Mouse (Mus musculus) intestine, embryonic 14.5 days (tissue): Measurements from ENCODE around the gene Rsph1. TPM values are rescaled to one million over a fixed set of nuclear protein-coding genes. Genes with fewer than 3 reads are reported as not detected.
A peak's percentile ranks its signal among the peaks of the same experiment; 100 is the strongest.

Source experiments
- ATAC-seq: fragments of 200-750 bp; cut with Nextera tagmentation; replicated peaks from 2 replicates; pipeline ENCODE4 v1.8.0; 2017; ENCODE audit warnings: low read depth, moderate number of reproducible peaks, moderate TSS enrichment, moderate library complexity; ENCODE audit not compliant: low FRiP score, low TSS enrichment
- DNase-seq: peaks from one replicate; pipeline ENCODE4 v3.0.0-alpha.2; 2018; ENCODE audit warnings: low spot score
- H3K27ac ChIP-seq: fragments of 300-500 bp; sonication (generic); 2 replicates; pipeline ENCODE4 v1.5.1; 2014; ENCODE audit warnings: low read depth, mild to moderate bottlenecking, control low read depth
- H3K27me3 ChIP-seq: fragments of 300-500 bp; sonication (generic); replicated peaks from 2 replicates; pipeline ENCODE4 v1.6.1; 2014; ENCODE audit warnings: low read length, control low read depth; ENCODE audit not compliant: control insufficient read depth, insufficient read depth
- H3K36me3 ChIP-seq: fragments of 300-500 bp; sonication (generic); 2 replicates; pipeline ENCODE4 v1.6.1; 2014; ENCODE audit warnings: low read length, control low read depth; ENCODE audit not compliant: control insufficient read depth, insufficient read depth
- H3K4me1 ChIP-seq: fragments of 300-500 bp; sonication (generic); replicated peaks from 2 replicates; pipeline ENCODE4 v1.6.1; 2014; ENCODE audit warnings: low read length, control low read depth, mixed read lengths; ENCODE audit not compliant: control insufficient read depth, insufficient read depth
- H3K4me2 ChIP-seq: fragments of 300-500 bp; sonication (generic); 2 replicates; pipeline ENCODE4 v1.6.1; 2014; ENCODE audit warnings: low read length
- H3K4me3 ChIP-seq: fragments of 300-500 bp; sonication (generic); 2 replicates; pipeline ENCODE4 v1.5.1; 2014; ENCODE audit warnings: low read depth, low read length, control low read depth, mixed read lengths
- H3K9ac ChIP-seq: fragments of 300-500 bp; sonication (generic); 2 replicates; pipeline ENCODE4 v1.6.1; 2014; ENCODE audit warnings: mild to moderate bottlenecking, low read length
- H3K9me3 ChIP-seq: fragments of 300-500 bp; sonication (generic); 2 replicates; pipeline ENCODE4 v1.6.1; 2016; ENCODE audit warnings: low read length, control low read depth; ENCODE audit not compliant: control insufficient read depth
- WGBS: fragments of 180-500 bp; shearing (Covaris S2); extraction: QIAGEN DNeasy Blood & Tissue Kit; methylation state at CpG from one replicate; pipeline ENCODE4 v1.1.7; 2014; 5-methylcytosine and 5-hydroxymethylcytosine counted together
- polyA plus RNA-seq: library from polyadenylated mRNA; unstranded; fragments of >200 nt; fragmentation: Nextera tagmentation; extraction: Ambion mirVana; gene quantifications from 2 replicates; pipeline ENCODE4 v1.2.1, GENCODE M21; 2014

Gene Rsph1
- polyA plus RNA-seq, 1 experiment from 2014 or later = 0.80 TPM

- DNase-seq = no peak
- Histone ChIP-seq H3K27me3 (no peaks in the 10 kb centered on the region), H3K27ac (no peak within 1 kb of the TSS), H3K9me3 (no peaks in the 10 kb centered on the region), H3K4me1 (no peaks in the 10 kb centered on the region; the same call in 1 of the 2 replicates), H3K4me2 (no peak within 1 kb of the TSS), H3K9ac (no peak within 1 kb of the TSS), H3K36me3 (no peaks in the 10 kb centered on the region), H3K4me3 (no peak within 1 kb of the TSS)
- no peak for ATAC-seq
- WGBS = 100% methylated on average over 1 of the region's 1 CpGs
Measured at GRCm38 (mm10) chr17:31286492-31286891, 9.3 kb upstream of the Rsph1 start, which contains the start of gene Slc37a1. Gene Slc37a1, plus strand, starts transcription at chr17:31286792.

DNA sequence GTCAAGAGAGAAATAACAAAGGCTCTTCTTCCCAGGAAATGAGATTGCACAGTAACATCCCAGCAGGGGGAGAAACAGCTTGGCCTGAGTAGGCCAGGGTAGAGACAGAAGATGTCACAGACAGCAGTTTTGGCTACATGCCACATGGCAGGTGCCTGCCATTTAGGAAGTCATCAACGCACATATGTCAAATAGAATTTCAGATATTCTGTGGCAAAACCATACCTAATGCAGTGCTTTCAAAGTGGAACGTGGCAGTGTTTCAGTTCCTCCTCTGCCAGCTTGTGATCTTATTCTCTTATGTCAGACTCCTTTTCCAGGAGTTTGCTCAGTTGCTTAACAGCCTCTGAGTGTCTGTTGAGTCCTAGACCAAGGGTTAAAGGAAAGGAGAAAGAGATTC, 8.7 kb upstream of the Rsph1 start:
- no peaks in the 10 kb centered on the region for H3K9me3 ChIP-seq
- no peak for DNase-seq
- H3K4me3 ChIP-seq = no peak overlapping the region
- no peaks in the 10 kb centered on the region; the same call in 1 of the 2 replicates for H3K4me1 ChIP-seq
- H3K27me3 ChIP-seq = no peaks in the 10 kb centered on the region
- no peak for ATAC-seq
- WGBS = 77% methylated on average over 2 of the region's 2 CpGs
- no peak overlapping the region for H3K27ac ChIP-seq
- H3K9ac ChIP-seq = no peak overlapping the region
- no peaks in the 10 kb centered on the region for H3K36me3 ChIP-seq
- no peak overlapping the region for H3K4me2 ChIP-seq

GRCm38 (mm10) chr17:31282687-31283053, 5.5 kb upstream of the Rsph1 start:
- H3K9ac ChIP-seq = no peak overlapping the region
- H3K27ac ChIP-seq = no peak overlapping the region
- DNase-seq (no peak), ATAC-seq (no peak)
- no peak overlapping the region for H3K4me2 ChIP-seq
- H3K4me3 ChIP-seq = no peak overlapping the region
- H3K9me3 ChIP-seq = no peaks in the 10 kb centered on the region
- WGBS = 35% methylated on average over 7 of the region's 7 CpGs
- no peaks in the 10 kb centered on the region for H3K27me3 ChIP-seq
- no peaks in the 10 kb centered on the region for H3K36me3 ChIP-seq
- H3K4me1 ChIP-seq = no peaks in the 10 kb centered on the region; the same call in 1 of the 2 replicates

DNA sequence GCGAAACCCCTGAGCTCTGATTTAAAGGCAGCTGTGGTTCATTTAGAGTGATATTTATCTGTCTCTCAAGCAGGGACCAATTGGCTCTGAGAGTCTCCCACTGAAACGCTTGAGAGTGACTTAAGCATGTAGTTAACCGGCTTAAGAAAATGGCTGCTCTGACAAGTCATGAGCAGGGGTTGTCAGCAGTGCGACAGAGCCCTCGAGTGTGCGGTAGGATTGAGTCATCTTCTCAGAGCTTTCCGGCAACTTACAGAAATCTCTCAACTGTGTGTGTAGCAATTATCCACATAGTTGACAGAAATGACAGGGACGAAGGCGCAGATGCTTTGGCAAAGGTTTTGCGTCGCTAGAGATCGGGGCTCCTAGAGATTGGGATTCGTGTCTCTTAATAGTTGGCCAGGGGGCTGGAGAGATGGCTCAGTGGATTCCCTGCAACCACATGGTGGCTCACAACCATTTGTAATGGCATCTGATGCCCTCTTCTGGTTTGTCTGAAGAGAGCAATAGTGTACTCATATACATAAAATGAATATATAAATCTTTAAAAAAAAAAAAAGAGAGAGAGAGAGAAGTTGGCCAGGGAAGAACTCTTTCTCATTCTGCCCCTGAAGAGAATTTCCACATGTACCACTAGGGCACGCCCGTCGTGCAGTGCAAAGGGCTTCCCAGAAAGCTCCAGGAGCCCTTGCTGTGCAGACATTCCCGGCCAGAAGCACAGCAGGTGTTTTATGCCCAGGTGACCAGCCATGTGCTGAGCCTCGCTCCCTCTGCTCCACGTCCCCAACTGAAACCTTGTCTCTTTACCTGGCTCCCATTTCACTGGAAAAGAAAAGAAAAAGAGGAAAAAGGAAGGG, 4.9 kb upstream of the Rsph1 start:
- ATAC-seq = no peak
- no peak overlapping the region for H3K4me3 ChIP-seq
- H3K27me3 ChIP-seq = no peaks in the 10 kb centered on the region
- DNase-seq = no peak
- no peak overlapping the region for H3K27ac ChIP-seq
- 52% methylated on average over 19 of the region's 19 CpGs for WGBS
- H3K9ac ChIP-seq = no peak overlapping the region
- H3K9me3 ChIP-seq = no peaks in the 10 kb centered on the region
- no peaks in the 10 kb centered on the region for H3K36me3 ChIP-seq
- no peak overlapping the region for H3K4me2 ChIP-seq
- H3K4me1 ChIP-seq = no peaks in the 10 kb centered on the region; the same call in none of the 2 replicates

GRCm38 (mm10) chr17:31280269-31280668, 3.1 kb upstream of the Rsph1 start:
- Histone ChIP-seq H3K4me2 (no peak overlapping the region), H3K4me3 (no peak overlapping the region), H3K27me3 (no peaks in the 10 kb centered on the region), H3K36me3 (no peaks in the 10 kb centered on the region), H3K9ac (no peak overlapping the region), H3K9me3 (no peaks in the 10 kb centered on the region), H3K27ac (no peak overlapping the region), H3K4me1 (no peaks in the 10 kb centered on the region; the same call in none of the 2 replicates)
- DNase-seq (no peak), ATAC-seq (no peak)
- WGBS = 61% methylated on average over 6 of the region's 6 CpGs

GRCm38 (mm10) chr17:31279541-31279940, 2.4 kb upstream of the Rsph1 start:
- no peak overlapping the region for H3K27ac ChIP-seq
- no peak for ATAC-seq
- no peaks in the 10 kb centered on the region for H3K36me3 ChIP-seq
- H3K4me3 ChIP-seq = no peak overlapping the region
- H3K4me1 ChIP-seq = no peaks in the 10 kb centered on the region; the same call in none of the 2 replicates
- WGBS = 78% methylated on average over 9 of the region's 9 CpGs
- H3K9me3 ChIP-seq = no peaks in the 10 kb centered on the region
- no peak for DNase-seq
- no peak overlapping the region for H3K9ac ChIP-seq
- H3K27me3 ChIP-seq = no peaks in the 10 kb centered on the region
- no peak overlapping the region for H3K4me2 ChIP-seq

DNA sequence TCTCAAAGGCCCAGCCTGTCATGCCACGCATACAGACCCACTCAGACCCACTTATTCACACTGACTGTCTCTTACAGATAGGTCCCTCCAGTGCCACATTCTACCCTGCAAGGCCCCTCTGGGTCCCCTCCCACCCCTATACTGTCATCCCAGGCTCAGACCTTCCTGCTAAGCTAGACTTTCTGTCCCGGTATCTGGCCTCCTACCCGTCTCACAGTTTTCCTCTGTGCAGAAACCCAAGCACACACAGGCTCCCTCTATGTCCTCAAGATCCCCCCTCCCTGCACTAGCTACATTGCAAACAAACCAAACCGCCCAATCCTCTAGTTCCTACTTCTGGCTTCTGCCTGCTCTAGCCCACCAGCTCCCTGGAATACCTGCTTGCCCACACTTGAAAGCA, 748 bp upstream of the Rsph1 start:
- H3K4me1 ChIP-seq = no peaks in the 10 kb centered on the region; the same call in none of the 2 replicates
- ATAC-seq (no peak), DNase-seq (no peak)
- H3K27ac ChIP-seq = no peak overlapping the region
- 73% methylated on average over 4 of the region's 4 CpGs for WGBS
- no peak overlapping the region for H3K4me3 ChIP-seq
- no peaks in the 10 kb centered on the region for H3K9me3 ChIP-seq
- no peak overlapping the region for H3K4me2 ChIP-seq
- H3K27me3 ChIP-seq = no peaks in the 10 kb centered on the region
- no peaks in the 10 kb centered on the region for H3K36me3 ChIP-seq
- no peak overlapping the region for H3K9ac ChIP-seq

DNA sequence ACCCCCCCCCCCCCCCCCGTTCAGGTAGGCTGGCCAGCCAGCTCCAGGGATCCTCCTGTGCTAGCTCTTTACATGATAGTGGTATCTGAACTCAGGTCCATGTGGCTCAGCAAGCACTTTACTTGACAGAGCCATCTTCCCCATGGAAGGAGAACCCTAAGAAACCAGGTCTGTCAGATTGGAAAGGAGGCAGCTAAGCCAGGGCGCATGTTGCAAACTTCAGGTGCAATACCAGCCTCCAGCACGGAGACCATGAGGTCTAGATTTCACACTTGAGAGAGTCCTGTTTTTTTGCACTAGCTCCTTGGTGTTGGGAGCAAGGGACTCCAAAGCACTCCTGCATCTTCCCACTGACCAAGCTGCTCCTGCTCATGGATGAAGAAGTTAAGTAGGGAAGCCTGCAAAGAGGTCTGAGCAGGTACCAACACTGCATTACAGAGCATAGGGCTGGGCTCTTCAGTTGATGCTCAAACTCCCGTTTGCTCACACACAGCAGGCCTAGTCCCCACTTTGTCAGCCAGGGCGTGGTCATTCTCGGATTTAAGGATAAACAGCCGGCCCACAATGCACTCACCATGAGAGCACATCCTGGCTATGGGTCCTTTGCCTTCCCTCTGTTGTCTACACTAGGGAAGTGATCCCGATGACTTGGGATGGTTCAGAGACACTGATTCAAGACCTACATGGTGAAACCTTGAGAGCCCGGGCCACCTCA, 819 bp downstream of the Rsph1 start:
- peak overlapping the region; percentile 52 for H3K4me3 ChIP-seq
- no peaks in the 10 kb centered on the region for H3K36me3 ChIP-seq
- 27% methylated on average over 9 of the region's 9 CpGs for WGBS
- peak overlapping the region; percentile 91 for H3K4me2 ChIP-seq
- no peak for DNase-seq
- H3K9ac ChIP-seq = no peak overlapping the region
- H3K9me3 ChIP-seq = no peaks in the 10 kb centered on the region
- H3K4me1 ChIP-seq = no peaks in the 10 kb centered on the region; the same call in 1 of the 2 replicates
- no peak overlapping the region for H3K27ac ChIP-seq
- H3K27me3 ChIP-seq = no peaks in the 10 kb centered on the region
- no peak for ATAC-seq
